Mouse (Mus musculus): ENCODE measurements around the gene Wwc1. TPM values are rescaled to one million over a fixed set of nuclear protein-coding genes. Genes with fewer than 3 reads are reported as not detected.
A peak's percentile ranks its signal among the peaks of the same experiment; 100 is the strongest.

Wwc1 gene
- polyA plus RNA-seq, 1 experiment: not detected

- no peak for TF ChIP-seq CTCF (IDR thresholded peaks at IDR 0.05; ENCODE audit: insufficient read depth, low read depth, low read length)
- TF ChIP-seq POLR2A (IDR thresholded peaks at IDR 0.05; ENCODE audit: insufficient read depth, low read depth, low read length): no peak
- H3K4me1 ChIP-seq (ENCODE audit: control insufficient read depth, insufficient read depth, low read length): no peaks in the 10 kb centered on the region; the same call in 1 of the 2 replicates
- H3K4me3 ChIP-seq (ENCODE audit: insufficient read depth, low read depth, low read length): no peak overlapping the region
- H3K27ac ChIP-seq (ENCODE audit: insufficient read depth, low read depth, low read length): no peak overlapping the region
- 80% methylated on average over 7 of the region's 7 CpGs for WGBS
Measured at GRCm38 (mm10) chr11:35840282-35840681, 140.0 kb downstream of the Wwc1 start.

- Histone ChIP-seq H3K4me1 (ENCODE audit: control insufficient read depth, insufficient read depth, low read length) (no peaks in the 10 kb centered on the region; the same call in 1 of the 2 replicates), H3K4me3 (ENCODE audit: insufficient read depth, low read depth, low read length) (peak overlapping the region; percentile 20; the same call in 1 of the 2 replicates), H3K27ac (ENCODE audit: insufficient read depth, low read depth, low read length) (no peak overlapping the region)
- TF ChIP-seq POLR2A (IDR thresholded peaks at IDR 0.05; ENCODE audit: insufficient read depth, low read depth, low read length): no peak
- TF ChIP-seq CTCF (IDR thresholded peaks at IDR 0.05; ENCODE audit: insufficient read depth, low read depth, low read length): no peak
- whole genome bisulfite sequencing: 33% methylated on average over 28 of the region's 28 CpGs
Measured at GRCm38 (mm10) chr11:35838345-35839338, 141.7 kb downstream of the Wwc1 start.

- WGBS: 86% methylated on average over 5 of the region's 5 CpGs
- no peak overlapping the region for H3K4me3 ChIP-seq (ENCODE audit: insufficient read depth, low read depth, low read length)
- H3K27ac ChIP-seq (ENCODE audit: insufficient read depth, low read depth, low read length): no peak overlapping the region
- no peaks in the 10 kb centered on the region; the same call in 1 of the 2 replicates for H3K4me1 ChIP-seq (ENCODE audit: control insufficient read depth, insufficient read depth, low read length)
- TF ChIP-seq CTCF (IDR thresholded peaks at IDR 0.05; ENCODE audit: insufficient read depth, low read depth, low read length) (no peak), POLR2A (IDR thresholded peaks at IDR 0.05; ENCODE audit: insufficient read depth, low read depth, low read length) (no peak)
Measured at GRCm38 (mm10) chr11:35837156-35838126, 142.9 kb downstream of the Wwc1 start.

- TF ChIP-seq POLR2A (IDR thresholded peaks at IDR 0.05; ENCODE audit: insufficient read depth, low read depth, low read length): no peak; the same call in 1 of the 2 replicates
- peak; percentile 93 for TF ChIP-seq CTCF (IDR thresholded peaks at IDR 0.05; ENCODE audit: insufficient read depth, low read depth, low read length)
Measured at GRCm38 (mm10) chr11:35834022-35834760, 146.1 kb downstream of the Wwc1 start, which contains the start of gene Rars. TSS of gene Rars (minus strand) at chr11:35834506.

GRCm38 (mm10) chr11:35833270-35833669, 147.1 kb downstream of the Wwc1 start:
- no peak overlapping the region for H3K27ac ChIP-seq (ENCODE audit: insufficient read depth, low read depth, low read length)
- WGBS: 82% methylated on average over 6 of the region's 6 CpGs
- no peak overlapping the region for H3K4me3 ChIP-seq (ENCODE audit: insufficient read depth, low read depth, low read length)
- TF ChIP-seq POLR2A (IDR thresholded peaks at IDR 0.05; ENCODE audit: insufficient read depth, low read depth, low read length) (no peak), CTCF (IDR thresholded peaks at IDR 0.05; ENCODE audit: insufficient read depth, low read depth, low read length) (no peak)
- peaks cover 5% of the 10 kb centered on the region; the same call in 1 of the 2 replicates for H3K4me1 ChIP-seq (ENCODE audit: control insufficient read depth, insufficient read depth, low read length)

More at GRCm38 (mm10) chr11:35834022-35834760, 146.1 kb downstream of the Wwc1 start, which contains the start of gene Rars:
- Histone ChIP-seq H3K4me1 (ENCODE audit: control insufficient read depth, insufficient read depth, low read length) (peaks cover 5% of the 10 kb centered on the region; the same call in 1 of the 2 replicates), H3K27ac (ENCODE audit: insufficient read depth, low read depth, low read length) (no peak within 1 kb of the TSS), H3K4me3 (ENCODE audit: insufficient read depth, low read depth, low read length) (peak within 1 kb of the TSS; percentile 89)
- WGBS: 1% methylated on average over 46 of the region's 46 CpGs

- Histone ChIP-seq H3K4me1 (ENCODE audit: control insufficient read depth, insufficient read depth, low read length) (peaks cover 5% of the 10 kb centered on the region; the same call in 1 of the 2 replicates), H3K27ac (ENCODE audit: insufficient read depth, low read depth, low read length) (no peak overlapping the region), H3K4me3 (ENCODE audit: insufficient read depth, low read depth, low read length) (no peak overlapping the region)
- 72% methylated on average over 4 of the region's 4 CpGs for WGBS
- TF ChIP-seq CTCF (IDR thresholded peaks at IDR 0.05; ENCODE audit: insufficient read depth, low read depth, low read length): no peak
- TF ChIP-seq POLR2A (IDR thresholded peaks at IDR 0.05; ENCODE audit: insufficient read depth, low read depth, low read length): no peak
Measured at GRCm38 (mm10) chr11:35832139-35832538, 148.2 kb downstream of the Wwc1 start.

GRCm38 (mm10) chr11:35827714-35828113, 152.6 kb downstream of the Wwc1 start:
- WGBS: 94% methylated on average over 6 of the region's 6 CpGs
- TF ChIP-seq CTCF (IDR thresholded peaks at IDR 0.05; ENCODE audit: insufficient read depth, low read depth, low read length) (no peak), POLR2A (IDR thresholded peaks at IDR 0.05; ENCODE audit: insufficient read depth, low read depth, low read length) (no peak)
- no peak overlapping the region for H3K4me3 ChIP-seq (ENCODE audit: insufficient read depth, low read depth, low read length)
- peaks cover 5% of the 10 kb centered on the region; the same call in 1 of the 2 replicates for H3K4me1 ChIP-seq (ENCODE audit: control insufficient read depth, insufficient read depth, low read length)
- H3K27ac ChIP-seq (ENCODE audit: insufficient read depth, low read depth, low read length): no peak overlapping the region

GRCm38 (mm10) chr11:35816316-35816715, 164.0 kb downstream of the Wwc1 start:
- TF ChIP-seq CTCF (IDR thresholded peaks at IDR 0.05; ENCODE audit: insufficient read depth, low read depth, low read length) (no peak), POLR2A (IDR thresholded peaks at IDR 0.05; ENCODE audit: insufficient read depth, low read depth, low read length) (no peak)
- Histone ChIP-seq H3K4me1 (ENCODE audit: control insufficient read depth, insufficient read depth, low read length) (no peaks in the 10 kb centered on the region), H3K27ac (ENCODE audit: insufficient read depth, low read depth, low read length) (no peak overlapping the region), H3K4me3 (ENCODE audit: insufficient read depth, low read depth, low read length) (no peak overlapping the region)
- WGBS: 89% methylated on average over 12 of the region's 12 CpGs

All from olfactory bulb, adult 2 months (tissue).